Mouse (Mus musculus): ENCODE measurements around the gene Khdc3.

DNA sequence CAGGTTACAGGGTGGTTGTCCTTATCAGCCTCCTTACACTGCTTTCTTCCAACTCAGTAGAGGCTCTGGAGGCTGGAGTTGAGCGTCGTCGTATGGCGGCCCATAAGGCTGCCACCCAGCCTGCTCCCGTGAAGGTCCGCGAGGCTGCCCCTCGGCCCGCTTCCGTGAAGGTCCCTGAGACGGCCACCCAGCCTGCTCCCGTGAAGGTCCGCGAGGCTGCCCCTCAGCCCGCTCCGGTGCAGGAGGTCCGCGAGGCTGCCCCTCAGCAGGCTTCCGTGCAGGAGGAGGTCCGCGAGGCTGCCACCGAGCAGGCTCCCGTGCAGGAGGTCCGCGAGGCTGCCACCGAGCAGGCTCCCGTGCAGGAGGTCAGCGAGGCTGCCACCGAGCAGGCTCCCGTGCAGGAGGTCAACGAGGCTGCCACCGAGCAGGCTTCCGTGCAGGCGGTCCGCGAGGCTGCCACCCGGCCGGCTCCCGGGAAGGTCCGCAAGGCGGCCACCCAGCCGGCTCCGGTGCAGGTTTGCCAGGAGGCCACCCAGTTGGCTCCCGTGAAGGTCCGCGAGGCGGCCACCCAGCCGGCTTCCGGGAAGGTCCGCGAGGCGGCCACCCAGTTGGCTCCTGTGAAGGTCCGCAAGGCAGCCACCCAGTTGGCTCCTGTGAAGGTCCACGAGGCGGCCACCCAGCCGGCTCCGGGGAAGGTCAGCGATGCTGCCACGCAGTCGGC lies 1.7 kb downstream of the Khdc3 start:
- TF ChIP-seq EP300 (IDR thresholded peaks at IDR 0.05) (no peak), CTCF (IDR thresholded peaks at IDR 0.05) (no peak; the same call in 1 of the 2 replicates)
